Mouse (Mus musculus) forebrain, postnatal 0 days (tissue): ENCODE data around the gene Dhrs4. TPM values are rescaled to one million over a fixed set of nuclear protein-coding genes. Genes with fewer than 3 reads are reported as not detected.

ENCODE experiments used
- ATAC-seq: fragments of 200-750 bp; cut with Nextera tagmentation; 2 replicates; pipeline ENCODE4 v1.8.0; 2017; ENCODE audit warnings: mild to moderate bottlenecking, moderate library complexity
- DNase-seq: peaks from one replicate; pipeline ENCODE4 v3.0.0-alpha.2; 2015
- H3K27ac ChIP-seq: fragments of 300-500 bp; sonication (generic); 2 replicates; pipeline ENCODE4 v1.5.1; 2014; ENCODE audit warnings: low read depth, mild to moderate bottlenecking, antibody characterized with exemption, low read length, moderate library complexity, mixed read lengths
- H3K27me3 ChIP-seq: fragments of 300-500 bp; sonication (generic); 2 replicates; pipeline ENCODE4 v1.6.1; 2014; ENCODE audit warnings: mild to moderate bottlenecking, low read length, mixed read lengths; ENCODE audit not compliant: insufficient read depth
- H3K36me3 ChIP-seq: fragments of 300-500 bp; sonication (generic); 2 replicates; pipeline ENCODE4 v1.6.1; 2014; ENCODE audit warnings: mild to moderate bottlenecking, moderate library complexity; ENCODE audit not compliant: insufficient read depth
- H3K4me1 ChIP-seq: fragments of 300-500 bp; sonication (generic); 2 replicates; pipeline ENCODE4 v1.6.1; 2014; ENCODE audit warnings: antibody characterized with exemption; ENCODE audit not compliant: insufficient read depth
- H3K4me2 ChIP-seq: fragments of 300-500 bp; sonication (generic); 2 replicates; pipeline ENCODE4 v1.6.1; 2014; ENCODE audit warnings: low read depth, mild to moderate bottlenecking, moderate library complexity
- H3K4me3 ChIP-seq: fragments of 300-500 bp; sonication (generic); 2 replicates; pipeline ENCODE4 v1.5.1; 2014; ENCODE audit warnings: low read depth, low read length, mixed read lengths
- H3K9ac ChIP-seq: fragments of 300-500 bp; sonication (generic); 2 replicates; pipeline ENCODE4 v1.6.1; 2014; ENCODE audit warnings: mild to moderate bottlenecking
- H3K9me3 ChIP-seq: fragments of 300-500 bp; sonication (generic); 2 replicates; pipeline ENCODE4 v1.6.1; 2016; ENCODE audit warnings: low read length
- CTCF ChIP-seq: sonication (generic); IDR thresholded peaks from 2 replicates; pipeline ENCODE4 v1.5.1; 2016; ENCODE audit warnings: antibody characterized with exemption, control low read depth, low read depth
- WGBS: fragments of 180-500 bp; shearing (Covaris S2); extraction: QIAGEN DNeasy Blood & Tissue Kit; methylation state at CpG from one replicate; pipeline ENCODE4 v1.1.7; 2014; 5-methylcytosine and 5-hydroxymethylcytosine counted together
- polyA plus RNA-seq: library from polyadenylated mRNA; unstranded; fragments of >200 nt; fragmentation: Nextera tagmentation; extraction: Ambion mirVana; gene quantifications from 2 replicates; pipeline ENCODE4 v1.2.1, GENCODE M21; 2015
- total RNA-seq: library from RNA; depleted of rRNA; stranded (reverse); fragments of >200 nt; gene quantifications from 2 replicates; pipeline ENCODE4 v1.2.3, GENCODE M21; 2014; rRNA removed

Dhrs4 gene
- total RNA-seq (11.9 and 14.8 TPM in 2 replicates), polyA plus RNA-seq (20.9 and 22.2 TPM in 2 replicates)

GRCm38 (mm10) chr14:55478651-55479599 lies at the start of gene Dhrs4:
TSS of gene Dhrs4 (plus strand) at chr14:55478758.
- H3K9ac ChIP-seq, result peak within 1 kb of the TSS; percentile 69
- 0 out of 2 replicates have a peak, but pooled peaks cover 4% of the 10 kb centered on the region for H3K4me1 ChIP-seq
- 2% methylated on average over 38 of the region's 38 CpGs for WGBS
- no peaks in the 10 kb centered on the region for H3K27me3 ChIP-seq
- peak; percentile 94 for ATAC-seq
- peak; percentile 74 for TF ChIP-seq CTCF
- H3K9me3 ChIP-seq, result no peaks in the 10 kb centered on the region
- H3K27ac ChIP-seq, result peak within 1 kb of the TSS; percentile 37; the same call in 1 of the 2 replicates
- DNase-seq, result peak; percentile 85
- H3K36me3 ChIP-seq, result no peaks in the 10 kb centered on the region
- peak within 1 kb of the TSS; percentile 56 for H3K4me2 ChIP-seq
- peak within 1 kb of the TSS; percentile 54 for H3K4me3 ChIP-seq

GRCm38 (mm10) chr14:55430255-55430654 lies 48.3 kb upstream of the Dhrs4 start:
- Histone ChIP-seq H3K4me1 (no peaks in the 10 kb centered on the region), H3K36me3 (no peaks in the 10 kb centered on the region), H3K9me3 (no peaks in the 10 kb centered on the region), H3K4me3 (no peak overlapping the region), H3K4me2 (no peak overlapping the region), H3K27me3 (no peaks in the 10 kb centered on the region), H3K27ac (no peak overlapping the region), H3K9ac (no peak overlapping the region)
- WGBS, result 94% methylated on average over 4 of the region's 4 CpGs
- ATAC-seq (no peak), DNase-seq (no peak)
- no peak for TF ChIP-seq CTCF

- Histone ChIP-seq H3K27me3 (0 out of 2 replicates have a peak, but pooled peaks cover 4% of the 10 kb centered on the region), H3K36me3 (no peaks in the 10 kb centered on the region), H3K9me3 (no peaks in the 10 kb centered on the region), H3K4me2 (no peak overlapping the region), H3K4me1 (no peaks in the 10 kb centered on the region), H3K4me3 (no peak overlapping the region), H3K27ac (no peak overlapping the region), H3K9ac (no peak overlapping the region)
- ATAC-seq, result no peak
- no peak for TF ChIP-seq CTCF
- no peak for DNase-seq
- WGBS, result 81% methylated on average over 1 of the region's 1 CpGs
Observed at GRCm38 (mm10) chr14:55433052-55433451, 45.5 kb upstream of the Dhrs4 start.

GRCm38 (mm10) chr14:55434825-55435224 lies 43.7 kb upstream of the Dhrs4 start:
- WGBS, result 79% methylated on average over 3 of the region's 3 CpGs
- no peak overlapping the region for H3K9ac ChIP-seq
- no peak overlapping the region for H3K4me2 ChIP-seq
- H3K27ac ChIP-seq, result no peak overlapping the region
- no peak overlapping the region for H3K4me3 ChIP-seq
- no peak; the same call in 1 of the 2 replicates for ATAC-seq
- no peaks in the 10 kb centered on the region for H3K9me3 ChIP-seq
- no peak for DNase-seq
- H3K36me3 ChIP-seq, result no peaks in the 10 kb centered on the region
- 0 out of 2 replicates have a peak, but pooled peaks cover 4% of the 10 kb centered on the region for H3K27me3 ChIP-seq
- H3K4me1 ChIP-seq, result no peaks in the 10 kb centered on the region
- TF ChIP-seq CTCF, result no peak

- Histone ChIP-seq H3K27ac (no peak overlapping the region), H3K4me2 (no peak overlapping the region), H3K27me3 (0 out of 2 replicates have a peak, but pooled peaks cover 4% of the 10 kb centered on the region), H3K4me1 (no peaks in the 10 kb centered on the region), H3K4me3 (no peak overlapping the region), H3K36me3 (no peaks in the 10 kb centered on the region), H3K9ac (no peak overlapping the region), H3K9me3 (no peaks in the 10 kb centered on the region)
- 90% methylated on average over 8 of the region's 8 CpGs for WGBS
- ATAC-seq (no peak), DNase-seq (no peak)
- no peak for TF ChIP-seq CTCF
Observed at GRCm38 (mm10) chr14:55437118-55437517, 41.4 kb upstream of the Dhrs4 start.

- H3K36me3 ChIP-seq, result no peaks in the 10 kb centered on the region
- WGBS, result 30% methylated on average over 6 of the region's 6 CpGs
- H3K27me3 ChIP-seq, result 0 out of 2 replicates have a peak, but pooled peaks cover 4% of the 10 kb centered on the region
- H3K9ac ChIP-seq, result no peak overlapping the region
- no peak overlapping the region for H3K27ac ChIP-seq
- DNase-seq, result peak; percentile 18
- H3K9me3 ChIP-seq, result no peaks in the 10 kb centered on the region
- H3K4me3 ChIP-seq, result no peak overlapping the region
- no peak for ATAC-seq
- TF ChIP-seq CTCF, result peak; percentile 75
- no peak overlapping the region for H3K4me2 ChIP-seq
- no peaks in the 10 kb centered on the region for H3K4me1 ChIP-seq
Observed at GRCm38 (mm10) chr14:55438193-55438784, 40.3 kb upstream of the Dhrs4 start.
